Mouse (Mus musculus) kidney, embryonic 15.5 days (tissue): ENCODE measurements at regions not wholly inside any gene's neighbourhood (a gene's known extent, or its start where the extent isn't known, plus 50 kb on each side); places are given as distances from the start of the nearest gene placed in this dataset.

ENCODE experiments used
- ATAC-seq: fragments of 200-750 bp; cut with Nextera tagmentation; replicated peaks from 2 replicates; pipeline ENCODE4 v1.8.0; 2017; ENCODE audit warnings: moderate TSS enrichment; ENCODE audit not compliant: low FRiP score
- H3K27ac ChIP-seq: fragments of 300-500 bp; sonication (generic); 2 replicates; pipeline ENCODE4 v1.5.1; 2015; ENCODE audit warnings: mild to moderate bottlenecking, inconsistent platforms
- H3K27me3 ChIP-seq: fragments of 300-500 bp; sonication (generic); 2 replicates; pipeline ENCODE4 v1.6.1; 2015; ENCODE audit warnings: inconsistent platforms
- H3K36me3 ChIP-seq: fragments of 300-500 bp; sonication (generic); 2 replicates; pipeline ENCODE4 v1.6.1; 2015; ENCODE audit warnings: inconsistent platforms
- H3K4me1 ChIP-seq: fragments of 300-500 bp; sonication (generic); 2 replicates; pipeline ENCODE4 v1.6.1; 2015; ENCODE audit warnings: inconsistent platforms
- H3K4me2 ChIP-seq: fragments of 300-500 bp; sonication (generic); 2 replicates; pipeline ENCODE4 v1.6.1; 2015; ENCODE audit warnings: moderate library complexity, mild to moderate bottlenecking, inconsistent platforms
- H3K4me3 ChIP-seq: fragments of 300-500 bp; sonication (generic); replicated peaks from 2 replicates; pipeline ENCODE4 v1.5.1; 2015; ENCODE audit warnings: mild to moderate bottlenecking, inconsistent platforms
- H3K9ac ChIP-seq: fragments of 300-500 bp; sonication (generic); 2 replicates; pipeline ENCODE4 v1.6.1; 2015; ENCODE audit warnings: mild to moderate bottlenecking, inconsistent platforms
- H3K9me3 ChIP-seq: fragments of 300-500 bp; sonication (generic); replicated peaks from 2 replicates; pipeline ENCODE4 v1.6.1; 2016; ENCODE audit warnings: inconsistent platforms
- WGBS: fragments of 180-500 bp; shearing (Covaris S2); methylation state at CpG from one replicate; pipeline ENCODE4 v1.1.7; 2015; ENCODE audit warnings: mixed read lengths; 5-methylcytosine and 5-hydroxymethylcytosine counted together

GRCm38 (mm10) chr1:89011454-89011853, 58.8 kb upstream of the Sh3bp4 start:
- Histone ChIP-seq H3K4me1 (peaks cover 29% of the 10 kb centered on the region), H3K4me2 (no peak overlapping the region), H3K9ac (no peak overlapping the region), H3K9me3 (no peaks in the 10 kb centered on the region), H3K36me3 (no peaks in the 10 kb centered on the region), H3K27ac (no peak overlapping the region), H3K4me3 (no peak overlapping the region), H3K27me3 (peaks cover 3% of the 10 kb centered on the region; the same call in 1 of the 2 replicates)
- no peak for ATAC-seq
- 47% methylated on average over 7 of the region's 7 CpGs for WGBS

- peak; percentile 89 for ATAC-seq
- peak overlapping the region; percentile 30; the same call in 1 of the 2 replicates for H3K4me2 ChIP-seq
- H3K9me3 ChIP-seq: no peaks in the 10 kb centered on the region
- WGBS: 19% methylated on average over 12 of the region's 12 CpGs
- peak overlapping the region; percentile 62; the same call in 1 of the 2 replicates for H3K27ac ChIP-seq
- peaks cover 3% of the 10 kb centered on the region; the same call in 1 of the 2 replicates for H3K27me3 ChIP-seq
- H3K36me3 ChIP-seq: no peaks in the 10 kb centered on the region
- H3K4me1 ChIP-seq: peaks cover 29% of the 10 kb centered on the region
- H3K4me3 ChIP-seq: no peak overlapping the region
- no peak overlapping the region for H3K9ac ChIP-seq
These were observed 54.8 kb upstream of the Sh3bp4 start for GRCm38 (mm10) chr1:89015385-89015784.

- H3K36me3 ChIP-seq: no peaks in the 10 kb centered on the region
- peak overlapping the region; percentile 62; the same call in 1 of the 2 replicates for H3K27ac ChIP-seq
- no peak for ATAC-seq
- H3K27me3 ChIP-seq: peaks cover 3% of the 10 kb centered on the region; the same call in 1 of the 2 replicates
- peaks cover 29% of the 10 kb centered on the region for H3K4me1 ChIP-seq
- H3K9me3 ChIP-seq: no peaks in the 10 kb centered on the region
- peak overlapping the region; percentile 30; the same call in 1 of the 2 replicates for H3K4me2 ChIP-seq
- no peak overlapping the region for H3K4me3 ChIP-seq
- H3K9ac ChIP-seq: no peak overlapping the region
- 50% methylated on average over 10 of the region's 10 CpGs for WGBS
These were observed 54.4 kb upstream of the Sh3bp4 start for GRCm38 (mm10) chr1:89015845-89016244.

- H3K4me1 ChIP-seq: peaks cover 20% of the 10 kb centered on the region
- H3K9me3 ChIP-seq: no peaks in the 10 kb centered on the region
- 0 out of 2 replicates have a peak, but pooled peaks have one; percentile 16 for ATAC-seq
- peaks cover 3% of the 10 kb centered on the region; the same call in 1 of the 2 replicates for H3K27me3 ChIP-seq
- no peaks in the 10 kb centered on the region for H3K36me3 ChIP-seq
- 82% methylated on average over 4 of the region's 4 CpGs for WGBS
- no peak overlapping the region for H3K4me3 ChIP-seq
- H3K9ac ChIP-seq: no peak overlapping the region
- H3K27ac ChIP-seq: peak overlapping the region; percentile 59; the same call in 1 of the 2 replicates
- H3K4me2 ChIP-seq: no peak overlapping the region
These were observed 50.3 kb upstream of the Sh3bp4 start for GRCm38 (mm10) chr1:89019778-89020373.
